Mouse (Mus musculus) erythroblast, embryonic 14.5 days (primary cell): ENCODE results near the gene 2300002M23Rik. TPM values are rescaled to one million over a fixed set of nuclear protein-coding genes. Genes with fewer than 3 reads are reported as not detected.

ENCODE experiments used
- H3K27me3 ChIP-seq: 2 replicates; pipeline ENCODE4 v1.6.1; 2012; ENCODE audit warnings: inconsistent platforms; ENCODE audit not compliant: control insufficient read depth
- H3K36me3 ChIP-seq: 2 replicates; pipeline ENCODE4 v1.6.1; 2012; ENCODE audit warnings: mild to moderate bottlenecking, inconsistent platforms; ENCODE audit not compliant: control insufficient read depth
- H3K4me1 ChIP-seq: 2 replicates; pipeline ENCODE4 v1.6.1; 2012; ENCODE audit warnings: inconsistent platforms; ENCODE audit not compliant: control insufficient read depth
- H3K4me3 ChIP-seq: replicated peaks from 2 replicates; pipeline ENCODE3; 2012; ENCODE audit warnings: moderate library complexity, mild to moderate bottlenecking, inconsistent platforms
- H3K9me3 ChIP-seq: 2 replicates; pipeline ENCODE4 v1.6.1; 2012; ENCODE audit warnings: low read length, inconsistent platforms, mixed read lengths; ENCODE audit not compliant: control insufficient read depth
- GATA1 ChIP-seq: IDR thresholded peaks from 2 replicates; pipeline ENCODE4 v1.6.1; 2012; ENCODE audit warnings: low read length, inconsistent platforms, mixed read lengths
- TAL1 ChIP-seq: IDR thresholded peaks from 3 replicates; pipeline ENCODE4 v1.6.1; 2012; ENCODE audit warnings: low read length, inconsistent platforms, mixed read lengths
- polyA plus RNA-seq: library from polyadenylated mRNA; stranded (reverse); fragments of >175 nt; gene quantifications from 2 replicates; pipeline ENCODE4 v1.2.3, GENCODE M21; 2012

The 2300002M23Rik gene
- polyA plus RNA-seq: not detected in 2 replicates

GRCm38 (mm10) chr17:35567150-35567549 lies at the start of gene 2300002M23Rik:
2300002M23Rik (plus strand) TSS chr17:35567450.
- H3K4me1 ChIP-seq: no peaks in the 10 kb centered on the region
- TF ChIP-seq GATA1: no peak
- H3K9me3 ChIP-seq: peaks cover 2% of the 10 kb centered on the region; the same call in 1 of the 2 replicates
- H3K4me3 ChIP-seq: no peak within 1 kb of the TSS
- no peaks in the 10 kb centered on the region for H3K36me3 ChIP-seq
- H3K27me3 ChIP-seq: peaks cover 26% of the 10 kb centered on the region

DNA sequence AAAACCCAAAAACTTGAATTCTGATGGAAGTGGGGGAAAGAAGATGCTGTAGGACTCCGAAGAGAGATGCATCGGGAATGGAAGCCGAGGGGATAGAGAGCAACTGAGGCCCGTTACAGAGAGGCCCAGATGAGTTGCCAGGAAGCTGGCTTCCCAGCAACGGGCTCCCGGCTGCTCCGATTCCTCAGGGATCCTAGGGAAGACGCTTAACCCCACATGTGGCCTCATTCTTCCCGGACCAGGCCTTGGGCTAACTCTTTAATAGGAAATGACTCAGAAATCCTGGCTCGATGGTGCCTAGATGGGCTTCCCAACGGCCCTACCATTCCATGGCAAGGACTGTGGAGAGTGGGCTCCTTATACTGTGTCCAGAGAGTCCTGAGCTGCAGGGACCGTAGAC lies 49.7 kb upstream of the 2300002M23Rik start:
- no peak for TF ChIP-seq GATA1
- TF ChIP-seq TAL1: no peak
- H3K27me3 ChIP-seq: no peaks in the 10 kb centered on the region
- no peaks in the 10 kb centered on the region for H3K9me3 ChIP-seq
- peak overlapping the region; percentile 68 for H3K4me3 ChIP-seq
- peaks cover 50% of the 10 kb centered on the region for H3K4me1 ChIP-seq
- H3K36me3 ChIP-seq: peaks cover 70% of the 10 kb centered on the region

- Histone ChIP-seq H3K9me3 (no peaks in the 10 kb centered on the region), H3K4me3 (no peak overlapping the region), H3K4me1 (peaks cover 2% of the 10 kb centered on the region), H3K36me3 (peaks cover 90% of the 10 kb centered on the region), H3K27me3 (no peaks in the 10 kb centered on the region)
- no peak for TF ChIP-seq TAL1
- no peak for TF ChIP-seq GATA1
These were observed 42.9 kb upstream of the 2300002M23Rik start for GRCm38 (mm10) chr17:35524354-35524753.

- TF ChIP-seq TAL1: no peak
- TF ChIP-seq GATA1: no peak
- Histone ChIP-seq H3K4me3 (no peak overlapping the region), H3K4me1 (no peaks in the 10 kb centered on the region), H3K36me3 (peaks cover 84% of the 10 kb centered on the region), H3K27me3 (no peaks in the 10 kb centered on the region), H3K9me3 (no peaks in the 10 kb centered on the region)
These were observed 40.6 kb upstream of the 2300002M23Rik start for GRCm38 (mm10) chr17:35526644-35527043.

- TF ChIP-seq GATA1: no peak
- no peak for TF ChIP-seq TAL1
- Histone ChIP-seq H3K4me3 (no peak overlapping the region), H3K27me3 (peaks cover 2% of the 10 kb centered on the region; the same call in 1 of the 2 replicates), H3K4me1 (no peaks in the 10 kb centered on the region), H3K36me3 (peaks cover 34% of the 10 kb centered on the region), H3K9me3 (no peaks in the 10 kb centered on the region)
These were observed 34.9 kb upstream of the 2300002M23Rik start for GRCm38 (mm10) chr17:35532360-35532759.

DNA sequence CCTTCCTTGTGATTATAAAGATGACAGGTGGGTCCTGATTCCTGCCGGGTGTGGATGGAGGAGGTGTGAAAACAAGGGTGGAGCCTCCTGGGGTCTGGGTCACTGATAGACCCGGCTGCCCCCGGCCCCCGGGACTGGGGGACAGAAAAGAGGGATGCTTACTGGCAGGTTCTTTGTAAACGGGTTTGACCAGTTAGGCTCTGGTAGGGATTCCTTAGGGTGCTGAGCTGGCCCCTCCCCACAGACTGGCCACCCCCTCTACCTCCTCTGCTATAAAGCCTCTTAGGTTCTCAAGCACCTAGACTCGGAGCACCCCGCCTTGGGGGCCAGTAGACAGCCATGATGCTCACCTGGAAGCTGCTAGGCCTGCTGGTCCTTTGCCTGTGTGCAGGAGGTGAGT lies 34.3 kb upstream of the 2300002M23Rik start, which contains the start of gene Psors1c2:
Gene Psors1c2, plus strand, starts transcription at position 301 of the 400 bp plus-strand sequence.
- H3K4me3 ChIP-seq: no peak within 1 kb of the TSS
- no peak for TF ChIP-seq GATA1
- no peak for TF ChIP-seq TAL1
- H3K36me3 ChIP-seq: peaks cover 29% of the 10 kb centered on the region
- H3K27me3 ChIP-seq: peaks cover 2% of the 10 kb centered on the region; the same call in 1 of the 2 replicates
- H3K9me3 ChIP-seq: no peaks in the 10 kb centered on the region
- no peaks in the 10 kb centered on the region for H3K4me1 ChIP-seq

GRCm38 (mm10) chr17:35534343-35534742 lies 32.9 kb upstream of the 2300002M23Rik start:
- no peaks in the 10 kb centered on the region for H3K9me3 ChIP-seq
- no peaks in the 10 kb centered on the region for H3K4me1 ChIP-seq
- TF ChIP-seq TAL1: no peak
- no peak for TF ChIP-seq GATA1
- H3K27me3 ChIP-seq: peaks cover 4% of the 10 kb centered on the region; the same call in 1 of the 2 replicates
- no peak overlapping the region for H3K4me3 ChIP-seq
- H3K36me3 ChIP-seq: peaks cover 16% of the 10 kb centered on the region

DNA sequence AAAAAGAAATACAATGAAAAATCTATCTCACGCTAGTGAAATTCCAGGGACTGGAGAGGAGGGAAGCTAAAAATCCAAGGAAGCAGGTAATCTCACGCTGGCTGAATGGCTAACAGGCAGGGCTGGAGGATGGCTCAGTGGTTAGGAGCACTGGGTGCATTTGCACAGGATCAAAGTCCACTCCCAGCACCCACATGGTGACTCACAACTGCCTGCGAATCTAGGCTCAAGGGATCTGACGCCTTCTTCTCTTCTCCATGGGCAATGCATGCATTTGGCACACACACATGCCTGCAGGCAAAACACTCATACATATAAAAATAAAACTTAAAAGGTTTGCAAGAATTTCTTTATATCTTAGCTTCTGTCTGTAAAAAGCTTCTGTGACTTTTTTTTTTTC lies 29.8 kb upstream of the 2300002M23Rik start:
- H3K9me3 ChIP-seq: no peaks in the 10 kb centered on the region
- H3K4me3 ChIP-seq: no peak overlapping the region
- no peaks in the 10 kb centered on the region for H3K4me1 ChIP-seq
- TF ChIP-seq TAL1 (no peak), GATA1 (no peak)
- no peaks in the 10 kb centered on the region for H3K36me3 ChIP-seq
- H3K27me3 ChIP-seq: peaks cover 4% of the 10 kb centered on the region; the same call in 1 of the 2 replicates

DNA sequence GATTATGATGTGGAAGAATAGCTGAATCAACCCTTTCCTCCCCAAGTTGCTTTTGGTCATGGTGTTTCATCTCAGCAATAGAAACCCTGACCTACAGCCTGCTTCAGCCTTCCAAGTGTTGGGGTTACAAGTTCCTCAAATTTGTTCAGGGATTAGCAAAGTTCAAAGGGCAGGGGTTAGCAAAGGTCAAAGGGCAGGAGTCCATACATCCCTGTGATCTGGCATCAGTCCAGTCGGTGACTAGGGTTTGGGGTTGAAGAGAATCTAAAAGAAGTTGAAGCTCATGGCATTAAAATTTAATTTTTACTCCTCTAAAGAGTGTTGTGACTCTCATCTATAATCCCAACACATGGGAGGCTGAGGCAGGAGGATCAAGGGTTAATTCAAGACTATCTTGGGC lies 28.8 kb upstream of the 2300002M23Rik start:
- Histone ChIP-seq H3K36me3 (no peaks in the 10 kb centered on the region), H3K4me1 (no peaks in the 10 kb centered on the region)
- no peak for TF ChIP-seq GATA1
- TF ChIP-seq TAL1: no peak

GRCm38 (mm10) chr17:35539540-35539939 lies 27.7 kb upstream of the 2300002M23Rik start:
- TF ChIP-seq GATA1: no peak
- no peak for TF ChIP-seq TAL1
- Histone ChIP-seq H3K36me3 (no peaks in the 10 kb centered on the region), H3K4me3 (no peak overlapping the region), H3K27me3 (0 out of 2 replicates have a peak, but pooled peaks cover 2% of the 10 kb centered on the region), H3K9me3 (no peaks in the 10 kb centered on the region), H3K4me1 (no peaks in the 10 kb centered on the region)

More for the DNA sequence above, 28.8 kb upstream of the 2300002M23Rik start:
- Histone ChIP-seq H3K9me3 (no peaks in the 10 kb centered on the region), H3K27me3 (0 out of 2 replicates have a peak, but pooled peaks cover 2% of the 10 kb centered on the region), H3K4me3 (no peak overlapping the region)
